Mouse (Mus musculus) G1E (cell line): ENCODE data around the gene Supt16. TPM values are rescaled to one million over a fixed set of nuclear protein-coding genes. Genes with fewer than 3 reads are reported as not detected.
A peak's percentile ranks its signal among the peaks of the same experiment; 100 is the strongest.

Experiments used
- ATAC-seq: 2 replicates; pipeline ENCODE4 v1.8.0; 2016; ENCODE audit warnings: mild to moderate bottlenecking; ENCODE audit not compliant: insufficient number of reproducible peaks, poor library complexity, low FRiP score, severe bottlenecking; ENCODE audit errors: extremely low read depth
- DNase-seq: peaks from one replicate; pipeline ENCODE4 v3.0.0; 2012; ENCODE audit warnings: low spot score
- H3K27me3 ChIP-seq: 2 replicates; pipeline ENCODE4 v1.6.1; 2012; ENCODE audit warnings: mild to moderate bottlenecking, low read length, inconsistent platforms; ENCODE audit not compliant: insufficient read depth
- H3K36me3 ChIP-seq: replicated peaks from 2 replicates; pipeline ENCODE3; 2012; ENCODE audit warnings: mild to moderate bottlenecking, inconsistent platforms
- H3K4me1 ChIP-seq: 2 replicates; pipeline ENCODE4 v1.6.1; 2012; ENCODE audit warnings: low read depth, low read length, inconsistent platforms, mixed read lengths; ENCODE audit not compliant: insufficient read depth
- H3K4me3 ChIP-seq: 2 replicates; pipeline ENCODE4 v1.5.1; 2012; ENCODE audit warnings: low read depth, mild to moderate bottlenecking, inconsistent platforms, low read length, moderate library complexity, mixed read lengths
- H3K9me3 ChIP-seq: replicated peaks from 2 replicates; pipeline ENCODE4 v1.6.1; 2012; ENCODE audit warnings: inconsistent platforms
- CTCF ChIP-seq: IDR thresholded peaks from 2 replicates; pipeline ENCODE4 v1.5.1; 2012; ENCODE audit warnings: low read depth, low read length, inconsistent platforms, mixed read lengths
- GATA1 ChIP-seq: IDR thresholded peaks from 2 replicates; pipeline ENCODE4 v1.6.1; 2012; ENCODE audit warnings: borderline replicate concordance, low read length, inconsistent platforms, mixed read lengths
- GATA2 ChIP-seq: IDR thresholded peaks from 2 replicates; pipeline ENCODE4 v1.6.1; 2012; ENCODE audit warnings: low read depth, low read length, inconsistent platforms, borderline replicate concordance
- POLR2AphosphoS5 ChIP-seq: IDR thresholded peaks from 2 replicates; pipeline ENCODE4 v1.6.1; 2012; ENCODE audit warnings: low read depth, low read length, inconsistent platforms; ENCODE audit not compliant: insufficient replicate concordance
- TAL1 ChIP-seq: conservative IDR thresholded peaks from 2 replicates; pipeline ENCODE4 v1.6.1; 2012; ENCODE audit warnings: low read depth, low read length, inconsistent platforms, mixed read lengths
- polyA plus RNA-seq: library from polyadenylated mRNA; stranded (reverse); fragments of >175 nt; gene quantifications from 2 replicates; pipeline ENCODE4 v1.2.3, GENCODE M21; 2012
- total RNA-seq, 2 experiments: library from RNA; stranded (forward) in 1 of 2; stranded (reverse) in 1 of 2; fragments of 200-1000 nt in 1 of 2; fragments of >200 nt in 1 of 2; fragmentation: Nextera tagmentation in 1 of 2; gene quantifications; 2 replicates each; pipeline ENCODE4 v1.2.3; 2014 to 2017

Gene Supt16
- total and polyA plus RNA-seq, 3 experiments, result 44.7 to 225 (median 173) TPM

- Histone ChIP-seq H3K4me3 (no peak overlapping the region), H3K27me3 (no peaks in the 10 kb centered on the region), H3K36me3 (peaks cover 94% of the 10 kb centered on the region), H3K9me3 (no peaks in the 10 kb centered on the region), H3K4me1 (peaks cover 45% of the 10 kb centered on the region)
- DNase-seq, result no peak
- TF ChIP-seq TAL1 (no peak), GATA2 (no peak), GATA1 (no peak), CTCF (no peak), POLR2AphosphoS5 (no peak)
- ATAC-seq, result no peak
Measured at GRCm38 (mm10) chr14:52232249-52232648, 35.0 kb upstream of the Supt16 start.

- H3K36me3 ChIP-seq, result peaks cover 96% of the 10 kb centered on the region
- ATAC-seq (no peak), DNase-seq (no peak)
- no peaks in the 10 kb centered on the region for H3K27me3 ChIP-seq
- peaks cover 16% of the 10 kb centered on the region for H3K4me1 ChIP-seq
- no peaks in the 10 kb centered on the region for H3K9me3 ChIP-seq
- TF ChIP-seq CTCF, result no peak
- TF ChIP-seq TAL1, result no peak
- TF ChIP-seq POLR2AphosphoS5, result no peak
- no peak for TF ChIP-seq GATA1
- TF ChIP-seq GATA2, result no peak
- no peak overlapping the region for H3K4me3 ChIP-seq
Measured at GRCm38 (mm10) chr14:52225972-52226371, 28.8 kb upstream of the Supt16 start.

GRCm38 (mm10) chr14:52217261-52217660, 20.0 kb upstream of the Supt16 start:
- no peak overlapping the region for H3K4me3 ChIP-seq
- TF ChIP-seq POLR2AphosphoS5 (no peak), TAL1 (no peak), CTCF (no peak), GATA2 (no peak), GATA1 (no peak)
- no peaks in the 10 kb centered on the region for H3K4me1 ChIP-seq
- no peaks in the 10 kb centered on the region for H3K9me3 ChIP-seq
- peaks cover 96% of the 10 kb centered on the region for H3K36me3 ChIP-seq
- H3K27me3 ChIP-seq, result no peaks in the 10 kb centered on the region
- ATAC-seq (no peak), DNase-seq (no peak)

- DNase-seq (no peak), ATAC-seq (no peak)
- H3K4me3 ChIP-seq, result no peak overlapping the region; the same call in 1 of the 2 replicates
- H3K27me3 ChIP-seq, result no peaks in the 10 kb centered on the region
- TF ChIP-seq CTCF, result no peak
- TF ChIP-seq GATA2, result no peak
- no peak for TF ChIP-seq TAL1
- no peak for TF ChIP-seq POLR2AphosphoS5
- no peak for TF ChIP-seq GATA1
- H3K9me3 ChIP-seq, result no peaks in the 10 kb centered on the region
- peaks cover 33% of the 10 kb centered on the region for H3K4me1 ChIP-seq
- H3K36me3 ChIP-seq, result peaks cover 45% of the 10 kb centered on the region
Measured at GRCm38 (mm10) chr14:52199412-52199811, 2.2 kb upstream of the Supt16 start.

DNA sequence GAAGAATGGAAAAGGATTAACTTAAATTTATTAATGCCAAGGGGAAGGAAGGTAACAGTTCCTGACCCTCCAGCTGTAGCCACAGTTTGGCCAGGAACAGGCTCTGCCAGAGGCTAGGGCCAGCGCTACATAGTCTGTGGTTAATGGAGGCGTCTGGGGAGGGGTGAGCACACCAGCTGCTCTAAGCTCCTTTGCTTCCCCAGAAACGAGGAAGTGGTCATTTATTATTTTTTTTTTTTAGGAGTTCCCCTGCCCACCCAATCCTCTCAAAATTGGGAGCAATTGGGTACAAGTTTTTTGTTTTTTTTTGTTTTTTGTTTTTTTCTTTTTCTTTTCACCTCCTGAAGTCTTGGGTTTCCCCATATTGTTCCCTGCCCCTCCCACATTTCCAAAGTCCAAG, 925 bp upstream of the Supt16 start:
- H3K4me3 ChIP-seq, result peak overlapping the region; percentile 90; the same call in 1 of the 2 replicates
- TF ChIP-seq GATA2 (no peak), CTCF (no peak), POLR2AphosphoS5 (no peak), GATA1 (no peak), TAL1 (no peak)
- H3K9me3 ChIP-seq, result no peaks in the 10 kb centered on the region
- H3K36me3 ChIP-seq, result peaks cover 44% of the 10 kb centered on the region
- no peaks in the 10 kb centered on the region for H3K27me3 ChIP-seq
- peaks cover 43% of the 10 kb centered on the region for H3K4me1 ChIP-seq
- DNase-seq, result no peak
- 0 out of 2 replicates have a peak, but pooled peaks have one; percentile 28 for ATAC-seq

- ATAC-seq, result no peak
- Histone ChIP-seq H3K4me3 (peak overlapping the region; percentile 90), H3K9me3 (no peaks in the 10 kb centered on the region), H3K27me3 (no peaks in the 10 kb centered on the region), H3K4me1 (peaks cover 54% of the 10 kb centered on the region), H3K36me3 (peaks cover 44% of the 10 kb centered on the region)
- no peak for DNase-seq
- no peak for TF ChIP-seq CTCF
- no peak for TF ChIP-seq GATA1
- TF ChIP-seq TAL1, result no peak
- no peak for TF ChIP-seq GATA2
- TF ChIP-seq POLR2AphosphoS5, result no peak
Measured at GRCm38 (mm10) chr14:52196230-52197155, 723 bp downstream of the Supt16 start.
